Mouse (Mus musculus) spleen, postnatal 10 days (tissue): ENCODE results near the gene Agps.
"Not testable (repeated sequence)": the region's sequence is repeated elsewhere in the genome, so short reads cannot be mapped to it uniquely, and the experiment has no call there.

Experiments
- DNase-seq, 2 experiments: peaks; one replicate each; pipeline ENCODE4 v3.0.0; 2021 to 2022; ENCODE audit warnings: low spot score in 2 of 2

The Agps gene

DNA sequence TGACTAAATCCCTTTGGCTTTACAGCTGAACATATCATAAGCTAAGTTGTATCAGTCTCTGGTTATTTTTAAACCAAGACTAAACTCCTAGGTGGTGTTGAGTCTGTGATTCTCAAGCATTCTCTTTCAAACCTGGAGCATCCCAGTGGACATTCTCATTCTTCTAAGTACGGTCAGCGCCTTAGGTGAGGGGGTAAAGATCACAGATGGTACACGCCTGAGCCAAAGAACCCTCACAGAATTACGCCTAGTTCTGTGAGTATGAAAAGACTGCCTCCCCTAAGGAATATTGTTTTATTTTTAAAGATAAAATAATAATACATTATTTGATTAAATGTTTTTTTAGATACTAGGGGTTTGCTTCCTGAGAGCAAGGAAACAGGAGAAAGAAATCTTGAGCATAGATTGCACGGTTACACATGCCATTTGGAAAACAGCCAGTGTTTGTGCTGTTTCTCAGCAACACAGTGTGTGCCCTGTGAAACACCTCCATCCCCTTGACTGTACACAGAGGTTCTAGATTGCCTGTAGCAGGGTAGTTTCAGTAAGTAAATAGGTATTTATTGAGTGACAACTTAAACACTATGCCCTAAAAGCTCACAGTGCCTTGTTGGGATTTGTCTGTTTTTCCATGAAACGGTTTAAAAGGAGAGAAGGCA lies 97.9 kb downstream of the Agps start:
- no peak for DNase-seq

DNA sequence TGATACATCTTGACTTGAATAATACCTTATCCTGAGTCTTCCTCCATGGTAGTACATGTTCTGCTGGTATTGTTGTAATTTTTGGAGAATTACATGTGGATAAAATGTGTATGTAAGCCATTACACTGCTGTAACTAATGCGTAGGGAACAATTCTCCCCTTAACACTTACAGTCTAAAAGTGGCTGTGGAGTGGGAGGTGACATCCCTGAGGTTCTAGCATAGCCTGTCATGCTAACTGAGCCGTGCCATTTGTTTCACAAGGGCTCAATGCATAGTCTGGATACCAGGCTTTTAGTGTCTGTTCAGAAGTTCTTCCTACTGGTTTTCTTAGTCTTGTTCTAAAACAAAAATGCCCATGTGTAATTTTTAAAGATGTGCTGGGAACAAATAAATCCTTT lies 99.0 kb downstream of the Agps start:
- DNase-seq: no peak

DNA sequence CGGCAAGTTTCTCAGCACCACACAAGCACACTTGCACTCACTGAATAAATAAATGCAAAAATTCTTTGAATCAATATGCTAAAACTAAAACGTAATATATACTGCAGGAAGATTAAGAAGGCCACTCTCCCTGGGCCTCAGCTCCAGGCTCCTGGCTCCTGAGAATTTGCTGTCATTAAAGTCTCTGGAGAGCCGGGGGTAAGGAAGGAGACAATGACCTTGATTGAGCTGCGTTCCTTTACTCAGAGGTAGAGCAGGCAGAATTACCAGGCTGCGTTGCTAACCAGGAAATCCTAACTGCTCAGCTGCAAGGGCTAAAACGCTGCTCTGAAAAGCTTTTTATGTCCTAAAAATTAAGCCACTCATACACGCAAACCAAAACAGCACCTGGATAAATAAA lies 101.6 kb downstream of the Agps start:
- DNase-seq: no peak

DNA sequence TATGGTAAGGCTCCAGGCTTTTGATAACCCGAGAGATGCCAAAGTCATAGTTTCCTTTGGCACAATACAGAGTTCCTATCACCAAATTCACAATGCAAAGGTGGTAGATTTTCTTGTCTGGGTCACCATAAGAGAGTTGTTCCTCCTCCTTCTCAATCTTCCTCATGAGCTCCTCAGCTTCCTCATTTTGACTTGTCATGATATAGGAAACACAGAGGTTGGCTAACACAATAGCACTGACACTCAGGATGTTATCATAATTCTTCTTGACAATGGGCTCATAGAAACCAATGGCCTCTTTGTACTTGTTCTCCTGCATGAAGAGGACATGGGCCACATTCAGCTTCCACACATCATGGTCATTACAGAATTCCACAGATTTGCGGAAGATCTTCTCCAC lies 104.7 kb downstream of the Agps start:
- DNase-seq: not testable (repeated sequence)

DNA sequence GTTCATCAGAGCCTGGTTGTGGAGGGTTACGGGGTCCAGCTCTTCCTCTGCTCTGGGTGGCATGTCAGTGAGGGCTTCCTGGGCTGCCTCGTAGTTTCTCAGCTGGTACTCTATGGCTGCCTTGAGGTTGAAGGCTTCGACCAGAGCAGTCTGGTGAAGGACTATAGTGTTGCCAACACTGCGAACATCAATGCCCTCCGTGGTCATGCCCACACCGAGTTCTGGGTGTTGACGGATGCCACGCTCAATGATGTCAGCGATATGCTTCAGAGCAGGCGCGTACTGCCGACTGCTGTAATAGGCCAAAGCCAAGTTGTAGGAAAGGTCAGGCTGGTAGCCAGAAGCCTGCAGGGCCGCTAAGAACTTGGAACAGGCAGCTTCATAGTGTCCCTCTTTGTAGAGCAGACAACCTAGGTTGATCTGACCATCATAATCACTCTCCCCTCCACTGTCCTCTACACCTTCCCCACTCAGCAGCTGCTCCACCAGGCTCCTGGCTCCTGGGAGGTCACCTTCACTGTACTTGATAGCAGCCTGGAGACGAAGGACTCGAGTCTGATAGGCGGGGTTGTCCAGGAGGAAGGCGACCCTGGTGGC lies 105.6 kb downstream of the Agps start:
- DNase-seq: not testable (repeated sequence)

DNA sequence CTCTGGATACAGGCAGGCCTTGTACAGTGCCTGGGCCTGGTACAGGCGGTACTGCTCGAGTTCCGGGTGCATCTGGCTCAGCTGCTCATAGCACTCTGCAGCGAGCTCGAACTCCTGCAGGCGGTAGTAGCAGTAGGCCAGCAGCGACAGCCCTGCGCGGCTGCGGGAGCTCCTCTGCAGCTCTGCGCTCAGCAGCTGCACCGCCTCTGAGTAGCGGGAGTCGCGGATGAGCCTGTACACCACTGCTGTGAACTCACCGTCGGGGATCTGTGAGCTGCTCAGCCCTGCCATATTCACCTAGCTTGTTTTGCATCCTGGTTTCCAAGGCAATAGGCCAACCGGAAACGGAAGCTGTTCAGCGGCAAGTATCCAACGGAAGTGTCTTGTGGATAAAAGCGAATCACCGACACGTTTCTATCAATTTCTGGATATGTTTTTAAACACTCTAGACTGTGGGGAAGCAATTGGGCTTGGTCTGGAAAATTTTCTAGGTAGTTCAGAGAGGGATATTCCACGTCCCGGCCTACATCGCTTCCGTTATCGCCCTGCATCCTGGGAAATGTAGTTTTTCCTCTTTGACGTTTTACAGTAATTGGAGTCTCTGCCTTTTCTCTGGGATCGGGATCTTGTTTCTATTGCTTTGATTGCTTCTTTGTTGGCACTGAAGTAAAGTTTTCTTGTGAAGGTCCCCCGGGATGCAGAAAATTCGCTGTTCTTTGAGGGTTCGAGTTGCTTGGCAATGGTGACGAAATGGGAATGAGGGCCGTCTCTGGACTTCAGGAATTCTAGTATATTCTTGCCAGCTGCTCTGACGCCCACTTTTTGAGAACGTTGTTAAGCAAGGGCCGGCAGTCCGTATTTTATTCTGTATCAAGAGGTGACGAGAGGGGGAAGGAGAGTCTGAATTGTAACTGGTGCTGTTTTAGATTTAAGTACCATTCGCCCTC lies 106.4 kb downstream of the Agps start, which contains the start of gene Ttc30b:
TSS of gene Ttc30b (minus strand) at position 469 of the 947 bp plus-strand sequence.
- peak; percentile 44 to 71 for DNase-seq

DNA sequence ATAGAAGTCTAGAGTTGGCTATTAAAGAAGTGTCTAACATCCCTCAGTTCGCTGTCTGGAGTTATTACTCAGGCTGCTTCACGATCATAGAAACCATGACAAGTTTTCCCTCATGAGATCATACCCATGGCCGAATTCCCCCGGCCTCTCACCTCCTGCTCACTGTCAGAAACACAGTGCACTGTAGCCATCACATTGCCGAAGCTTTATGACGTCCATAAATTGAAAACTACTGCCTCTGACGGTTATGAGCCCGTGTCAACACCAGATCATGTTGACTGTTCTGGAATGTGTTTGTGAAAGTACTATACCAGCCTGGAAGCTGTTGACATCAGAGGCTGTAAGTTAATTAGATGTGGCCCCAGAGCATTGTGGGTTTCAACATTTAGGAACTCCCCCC lies 118.7 kb downstream of the Agps start:
- DNase-seq: no peak

DNA sequence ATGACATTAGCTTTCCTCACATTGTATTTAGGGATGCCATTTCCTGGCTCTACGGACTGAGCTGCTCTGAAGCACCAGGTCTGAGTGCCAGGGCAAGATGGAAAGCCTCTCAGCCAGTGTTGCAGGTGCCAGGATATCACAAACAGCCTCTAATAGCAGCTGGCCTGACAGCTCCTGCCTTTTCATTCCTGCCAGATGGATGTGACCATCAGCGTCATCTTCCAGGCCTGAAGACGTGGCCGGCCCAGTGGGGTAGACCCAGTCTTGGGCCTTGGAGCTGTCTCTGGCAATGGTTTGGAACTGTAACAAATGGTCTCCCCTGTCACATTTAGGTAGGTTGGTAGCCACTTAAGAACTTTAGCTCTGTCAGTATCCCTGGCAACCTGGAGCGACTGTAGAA lies 121.3 kb downstream of the Agps start:
- DNase-seq: no peak

DNA sequence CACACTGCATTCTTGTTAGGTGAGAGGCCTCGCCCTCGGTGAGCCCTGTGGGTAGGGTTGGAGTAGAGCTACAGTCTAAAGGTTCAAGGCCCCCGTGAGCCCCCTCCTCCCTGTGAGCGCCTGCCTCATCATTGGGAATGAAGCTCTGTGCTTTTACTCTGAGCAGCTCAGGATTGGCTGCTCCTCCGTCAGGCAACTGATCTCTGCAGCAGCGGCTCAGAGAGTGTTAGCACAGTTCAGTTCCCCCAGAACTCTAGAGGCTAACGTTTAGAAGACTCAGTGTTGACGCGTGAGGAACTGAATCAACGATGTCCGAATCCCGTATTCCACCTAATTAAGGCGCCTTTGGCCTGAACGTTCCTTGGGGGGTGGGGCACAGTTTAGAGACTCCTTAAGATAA lies 123.7 kb downstream of the Agps start:
- DNase-seq: no peak

DNA sequence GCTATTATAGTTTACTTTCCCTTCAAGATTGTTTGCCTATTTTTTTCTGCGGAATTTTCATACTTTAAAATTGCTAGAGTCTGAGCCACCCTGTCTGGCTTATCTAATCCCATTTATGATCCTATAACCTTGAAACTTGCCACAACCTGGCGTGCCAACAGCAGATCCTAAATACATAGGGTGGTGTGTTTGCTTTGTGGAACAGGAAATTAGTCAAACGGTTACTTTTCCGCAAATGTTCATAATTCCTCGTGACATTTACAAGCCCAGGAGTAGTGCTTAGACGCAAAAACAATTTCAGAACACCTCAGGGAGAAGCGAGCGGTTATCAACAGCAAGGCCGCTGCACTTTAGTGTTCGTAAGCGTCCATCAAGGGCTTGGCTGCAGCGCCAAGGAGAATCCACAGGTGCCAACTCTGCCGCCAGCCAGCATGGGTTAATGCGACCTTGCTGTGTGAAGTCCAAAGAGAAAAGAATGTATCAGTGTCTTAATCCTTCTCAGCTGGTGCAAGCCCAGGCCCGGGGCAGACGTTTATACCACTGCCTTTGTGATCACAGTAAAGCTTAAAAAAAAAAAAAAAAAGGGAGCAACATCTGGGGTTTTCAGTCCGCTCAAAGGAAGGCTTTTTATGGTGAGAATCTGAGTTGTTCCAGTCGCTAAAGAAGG lies 127.3 kb downstream of the Agps start:
- DNase-seq: no peak

DNA sequence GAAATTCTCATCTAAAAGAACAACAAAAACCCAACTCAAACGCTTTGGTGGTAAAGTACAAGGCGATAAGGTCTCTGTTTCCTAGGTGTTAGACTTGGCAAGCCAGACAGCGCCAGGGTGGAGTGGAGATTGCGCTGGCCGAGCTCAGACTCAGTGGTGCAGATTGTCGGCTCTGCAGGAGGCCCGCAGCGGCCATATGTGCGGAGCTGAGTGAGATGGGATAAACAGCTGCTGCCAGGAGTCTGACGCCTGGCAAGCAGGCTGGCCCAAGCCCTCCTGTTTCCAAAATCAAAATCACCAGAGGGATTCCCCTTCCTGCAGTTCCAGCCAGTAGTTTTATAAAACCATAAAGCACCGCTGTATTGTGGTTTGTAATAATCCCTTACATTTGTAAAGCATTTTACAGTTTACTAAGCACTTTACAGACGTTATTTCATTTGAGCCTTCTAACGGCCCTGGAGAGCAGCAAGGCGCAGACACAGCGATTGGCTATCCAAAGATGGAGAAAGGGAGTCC lies 127.9 kb downstream of the Agps start:
- DNase-seq: no peak

DNA sequence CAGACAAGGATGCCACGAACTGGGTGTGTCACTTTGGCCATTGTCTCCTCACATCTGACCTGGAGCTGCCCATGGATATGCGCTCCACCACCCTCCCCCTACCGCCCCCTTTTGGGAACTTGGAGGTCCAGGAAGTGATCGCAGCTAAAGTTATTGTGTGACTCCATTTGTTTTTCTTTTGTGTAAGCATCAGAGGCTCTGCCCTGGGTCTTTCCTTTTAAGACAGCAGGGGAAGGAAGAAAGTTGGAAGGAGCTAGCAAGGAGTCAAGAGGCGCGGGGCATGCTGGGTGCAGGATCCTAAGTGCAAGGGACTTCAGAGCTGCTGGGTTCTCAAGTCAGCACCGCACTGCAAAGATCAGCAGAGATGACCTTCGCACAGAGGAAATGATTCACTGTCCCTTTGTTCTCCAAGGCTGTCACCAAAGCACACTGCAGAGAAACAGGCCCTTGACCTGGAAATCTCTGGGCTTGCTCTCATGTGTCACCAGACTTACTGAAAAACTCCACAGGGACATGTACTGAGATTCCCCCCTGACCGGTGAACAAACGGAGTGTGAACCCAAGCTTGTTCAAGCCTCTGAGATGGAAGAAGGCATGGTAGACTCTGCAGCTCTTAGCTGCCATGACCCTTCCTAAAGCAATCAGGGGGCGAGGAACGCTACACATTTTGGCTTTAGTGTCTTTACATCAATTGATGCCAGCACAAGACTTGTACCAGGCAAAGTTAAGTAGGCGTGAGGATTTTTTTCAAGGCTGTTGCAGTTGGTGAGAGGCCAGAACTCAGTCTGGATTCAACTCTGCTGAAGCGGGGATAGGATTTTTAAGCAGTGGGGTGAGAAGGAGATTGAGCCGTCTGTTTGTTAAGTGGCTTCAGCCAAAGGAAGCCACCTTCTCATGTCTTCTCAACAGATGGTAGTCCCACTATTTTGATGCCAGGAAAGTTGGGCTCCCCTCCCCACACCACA lies 128.7 kb downstream of the Agps start:
- no peak for DNase-seq

DNA sequence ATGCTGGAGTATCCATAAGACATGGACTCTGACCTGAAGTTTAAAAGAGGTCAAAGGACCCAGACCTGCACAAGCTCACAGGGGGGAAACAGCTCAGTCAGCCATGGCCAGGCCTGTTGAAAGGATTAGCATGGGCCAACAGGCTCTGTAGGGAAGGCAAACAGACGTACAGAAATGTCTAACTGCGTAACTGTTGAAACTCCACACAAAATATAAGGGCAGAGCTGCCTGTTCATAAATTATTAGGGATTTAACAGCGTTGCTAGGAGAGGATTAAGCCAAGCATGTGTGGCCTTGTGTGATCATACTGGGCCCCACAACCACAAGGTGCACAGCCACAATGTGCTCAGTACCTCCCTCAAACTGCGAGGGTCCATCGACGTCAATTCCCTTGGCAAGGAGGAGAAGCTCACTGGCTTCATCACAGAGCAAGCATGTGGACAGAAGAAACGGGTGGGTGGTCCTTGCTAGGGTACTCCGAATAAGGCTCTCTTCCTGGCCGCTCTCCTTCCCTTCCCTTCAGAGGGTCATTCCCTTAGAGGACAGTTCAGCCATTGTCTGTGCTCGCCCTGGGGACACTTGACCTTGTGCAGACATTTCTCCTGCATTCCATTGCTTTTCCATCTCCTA lies 131.3 kb downstream of the Agps start:
- no peak for DNase-seq

DNA sequence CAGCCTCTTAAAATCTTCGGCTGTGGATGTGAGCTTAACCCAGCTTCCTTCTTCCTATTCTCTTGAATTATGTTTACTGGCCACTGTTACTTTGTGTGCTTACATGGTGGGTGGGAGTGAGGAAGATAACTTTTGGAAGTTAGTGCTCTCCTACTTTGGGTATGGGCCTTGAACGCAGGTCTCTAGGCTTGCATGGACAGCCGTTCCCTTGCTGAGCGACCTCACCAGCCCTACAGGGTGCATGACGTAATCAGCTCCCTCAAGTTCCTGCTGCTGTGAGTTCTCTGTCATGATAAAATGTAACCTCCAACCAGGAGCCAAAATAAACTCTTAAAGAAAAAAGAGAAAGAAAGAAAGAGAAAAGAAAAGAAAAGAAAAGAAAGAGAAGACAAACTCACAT lies 132.1 kb downstream of the Agps start:
- DNase-seq: no peak

DNA sequence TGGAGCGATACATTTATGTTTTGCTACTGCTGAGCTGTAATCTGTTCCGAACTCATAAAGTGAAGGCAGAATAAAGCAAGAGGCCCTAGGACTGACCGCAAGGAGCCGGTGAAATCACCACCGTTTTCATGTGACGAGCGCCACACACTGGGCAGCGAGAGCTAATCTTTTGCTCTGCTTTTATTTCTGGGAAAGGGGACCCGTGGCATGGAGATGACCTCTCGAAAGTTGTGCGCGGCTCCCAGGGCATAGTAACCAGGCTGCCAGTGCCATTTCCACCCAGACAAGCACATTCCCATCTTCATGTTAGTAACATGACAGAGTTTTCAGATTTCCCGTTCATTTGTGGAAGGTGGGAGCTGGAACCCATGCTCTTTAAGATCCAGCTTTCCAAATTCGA lies 132.5 kb downstream of the Agps start:
- peak in 1 of 2 experiments; percentile 54 for DNase-seq

DNA sequence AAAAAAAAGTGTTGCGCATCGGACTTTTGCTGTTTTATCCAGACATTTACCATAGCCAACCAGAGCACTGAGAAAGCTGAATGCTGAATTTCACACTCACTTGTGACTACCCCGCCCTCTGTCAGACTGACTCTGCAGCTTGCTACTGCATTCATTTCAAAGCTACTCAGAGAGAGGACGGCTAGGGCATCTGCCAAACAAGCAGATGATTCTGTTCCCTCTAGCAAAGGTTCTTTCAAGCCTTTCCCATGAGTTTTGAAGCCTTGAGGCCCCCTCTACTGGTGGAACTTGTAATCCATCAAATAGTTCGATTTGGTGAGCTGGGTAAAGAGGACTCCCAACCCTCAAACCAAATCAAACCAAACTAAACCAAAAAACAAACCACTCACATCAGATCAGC lies 133.0 kb downstream of the Agps start:
- peak in 1 of 2 experiments; percentile 50 for DNase-seq

DNA sequence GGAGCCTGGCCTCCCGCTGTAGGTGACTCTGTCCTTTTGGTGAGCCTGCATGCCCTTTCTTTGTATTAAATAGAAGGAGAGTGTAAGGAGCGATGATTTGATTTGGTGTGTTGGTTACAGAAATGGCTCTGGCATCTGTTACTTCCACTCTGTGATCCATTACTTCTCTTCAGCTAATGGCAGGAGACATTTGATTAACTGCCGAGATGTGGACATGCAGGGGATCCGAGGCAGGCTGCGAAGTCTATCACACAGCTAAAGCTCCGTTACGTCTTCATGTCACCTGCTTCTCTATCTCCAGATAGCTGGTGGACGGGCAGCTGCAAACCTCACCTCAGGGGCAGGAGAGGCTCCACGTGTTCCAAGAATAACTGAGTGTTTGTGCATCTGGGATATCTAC lies 142.2 kb downstream of the Agps start:
- no peak for DNase-seq

DNA sequence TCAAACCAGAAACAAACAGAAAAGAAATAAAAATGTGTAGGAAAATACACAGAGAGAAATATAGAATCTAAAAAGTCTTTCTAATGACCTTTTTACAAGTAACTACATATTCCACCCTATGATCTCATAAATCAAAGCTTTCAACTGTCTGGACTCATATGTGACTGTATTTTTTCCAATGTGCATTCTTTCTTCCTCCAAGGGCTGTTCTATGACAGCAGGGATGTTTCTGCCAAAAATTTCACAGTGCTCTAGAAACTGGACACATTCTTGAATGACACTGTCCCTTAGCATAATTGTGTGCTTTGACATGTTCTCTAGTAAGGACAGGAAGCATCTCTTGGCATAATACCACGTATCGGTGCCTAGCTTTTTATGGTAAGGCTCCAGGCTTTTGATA lies 144.1 kb downstream of the Agps start:
- DNase-seq: not testable (repeated sequence)

DNA sequence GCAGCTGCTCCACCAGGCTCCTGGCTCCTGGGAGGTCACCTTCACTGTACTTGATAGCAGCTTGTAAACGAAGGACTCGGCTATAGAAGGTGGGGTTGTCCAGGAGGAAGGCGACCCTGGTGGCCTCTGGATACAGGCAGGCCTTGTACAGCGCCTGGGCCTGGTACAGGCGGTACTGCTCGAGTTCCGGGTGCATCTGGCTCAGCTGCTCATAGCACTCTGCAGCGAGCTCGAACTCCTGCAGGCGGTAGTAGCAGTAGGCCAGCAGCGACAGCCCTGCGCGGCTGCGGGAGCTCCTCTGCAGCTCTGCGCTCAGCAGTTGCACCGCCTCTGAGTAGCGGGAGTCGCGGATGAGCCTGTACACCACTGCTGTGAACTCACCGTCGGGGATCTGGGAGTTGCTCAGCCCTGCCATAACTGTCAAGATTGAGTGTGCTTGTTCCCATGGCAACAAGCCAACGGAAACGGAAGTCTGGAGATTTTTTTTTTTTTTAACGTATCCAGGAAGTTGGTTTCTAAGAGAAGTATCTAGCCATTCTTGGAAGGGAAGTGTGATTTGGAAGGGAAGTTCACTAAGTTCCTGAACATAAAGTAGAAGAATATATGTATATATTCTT lies 145.9 kb downstream of the Agps start, which contains the start of gene Ttc30a2:
TSS of gene Ttc30a2 (minus strand) at position 419 of the 617 bp plus-strand sequence.
- DNase-seq: peak in 1 of 2 experiments; percentile 32
